Mouse (Mus musculus): ENCODE measurements around the gene Dnaja1.

Dnaja1 gene

GRCm38 (mm10) chr4:40722011-40722666 is at the start of gene Dnaja1:
Gene Dnaja1 (plus strand): TSS chr4:40722150.
- DNase-seq (ENCODE audit: low read depth, low spot score): peak; percentile 98

DNA sequence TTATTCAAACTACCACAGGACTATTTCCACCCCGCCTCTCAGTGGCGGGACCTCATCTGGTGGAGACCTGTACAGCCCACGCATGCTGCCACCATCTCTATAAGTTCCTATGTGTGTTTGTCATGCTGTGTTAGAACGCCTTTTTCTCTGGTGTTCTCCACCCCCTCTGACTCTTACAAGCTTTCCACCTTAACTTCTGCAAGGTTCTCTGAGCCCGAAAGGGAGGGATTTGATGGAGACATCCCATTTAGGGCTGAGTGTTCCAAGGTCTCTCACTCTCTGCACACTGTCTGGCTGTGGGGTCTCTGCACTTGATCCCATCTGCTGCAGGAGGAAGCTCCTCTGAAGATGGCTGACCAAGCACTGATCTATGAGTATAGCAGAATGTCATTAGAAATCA is 48.4 kb upstream of the Dnaja1 start:
- DNase-seq (ENCODE audit: low read depth, low spot score): no peak

GRCm38 (mm10) chr4:40676338-40676737 is 45.6 kb upstream of the Dnaja1 start:
- DNase-seq (ENCODE audit: low read depth, low spot score): no peak

DNA sequence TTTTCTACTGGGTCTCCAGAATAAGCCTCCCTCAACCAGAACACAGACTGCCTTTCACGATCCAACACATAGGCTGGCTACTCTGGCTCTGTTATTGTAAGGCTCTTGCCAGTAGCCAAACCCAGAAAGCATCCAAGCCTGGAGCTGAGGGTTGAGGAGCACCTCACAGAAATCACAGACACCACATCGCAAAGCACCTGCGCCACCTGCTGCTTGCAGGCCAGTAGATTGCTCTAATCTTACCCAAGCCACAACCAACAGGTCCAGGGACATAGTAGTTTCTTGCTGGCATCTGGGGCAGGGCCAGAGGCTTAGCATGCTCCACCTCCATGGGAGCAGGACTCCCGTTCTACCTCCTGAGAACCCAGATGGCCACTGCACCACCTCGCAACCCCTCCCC is 44.8 kb upstream of the Dnaja1 start:
- DNase-seq (ENCODE audit: low read depth, low spot score): no peak

- peak; percentile 79 for DNase-seq (ENCODE audit: low read depth, low spot score)
Observed at GRCm38 (mm10) chr4:40680250-40680860, 41.6 kb upstream of the Dnaja1 start.

DNA sequence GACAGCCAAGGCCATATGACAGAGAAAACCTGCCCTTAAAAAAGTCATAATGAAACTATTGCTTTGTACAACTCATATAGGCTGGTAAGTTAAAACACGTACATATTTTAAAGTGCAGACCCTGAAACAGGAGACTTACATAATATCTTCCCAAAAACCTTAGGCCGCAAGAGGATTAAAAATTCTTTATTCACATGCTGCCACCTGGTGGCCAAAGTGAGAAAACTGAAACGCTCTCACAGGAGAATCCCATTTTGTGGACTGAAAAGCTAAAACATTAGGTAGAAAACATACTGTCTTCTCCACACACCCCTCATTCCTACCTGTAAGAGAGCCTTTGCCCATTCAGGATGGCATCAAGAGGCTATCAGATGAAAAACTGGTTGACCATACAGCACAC is 40.0 kb upstream of the Dnaja1 start:
- peak; percentile 28 for DNase-seq (ENCODE audit: low read depth, low spot score)

GRCm38 (mm10) chr4:40682359-40682758 is 39.6 kb upstream of the Dnaja1 start:
- DNase-seq (ENCODE audit: low read depth, low spot score): no peak

- DNase-seq (ENCODE audit: low read depth, low spot score): no peak
Observed at GRCm38 (mm10) chr4:40683306-40683705, 38.6 kb upstream of the Dnaja1 start.

GRCm38 (mm10) chr4:40691100-40691499 is 30.9 kb upstream of the Dnaja1 start:
- no peak for DNase-seq (ENCODE audit: low read depth, low spot score)

DNA sequence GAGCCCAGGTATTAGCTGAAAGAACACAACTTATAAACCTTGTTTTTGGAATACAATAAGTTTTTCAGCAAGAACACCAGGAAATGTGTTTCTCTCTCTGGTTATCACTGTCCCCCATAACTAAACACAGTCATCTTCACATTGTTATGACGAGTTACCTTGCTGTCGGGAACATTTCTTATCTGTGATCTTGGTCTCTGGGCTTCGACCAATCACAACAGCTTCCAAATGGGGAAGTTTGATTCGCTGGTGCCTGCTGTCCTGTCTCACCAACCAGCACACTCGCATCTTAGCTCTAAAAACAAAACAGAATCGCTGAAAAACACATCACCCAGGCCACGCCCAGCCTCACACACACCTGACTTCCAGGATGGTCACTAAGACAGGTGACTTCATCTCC is 24.9 kb upstream of the Dnaja1 start:
- no peak for DNase-seq (ENCODE audit: low read depth, low spot score)

DNA sequence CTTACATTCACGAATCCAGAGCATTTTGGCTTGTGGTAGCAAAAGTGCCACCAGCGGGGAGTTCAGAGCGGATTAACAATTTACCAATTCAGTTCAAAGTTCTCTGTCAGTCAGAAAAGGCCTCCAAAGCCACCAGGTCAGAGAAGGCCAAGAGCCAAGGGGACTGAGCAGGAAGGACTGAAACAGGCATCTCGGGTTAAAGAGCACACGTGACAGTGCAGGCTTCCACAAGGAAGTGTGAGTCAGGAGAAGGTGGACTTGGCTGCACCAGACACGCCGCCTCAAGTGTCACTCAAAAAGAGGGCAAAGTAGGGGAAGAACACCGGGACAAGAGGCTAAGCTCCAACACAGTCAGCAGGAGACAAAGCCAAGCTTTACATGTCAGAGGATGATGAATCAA is 21.7 kb upstream of the Dnaja1 start:
- no peak for DNase-seq (ENCODE audit: low read depth, low spot score)

- no peak for DNase-seq (ENCODE audit: low read depth, low spot score)
Observed at GRCm38 (mm10) chr4:40701796-40702195, 20.2 kb upstream of the Dnaja1 start.

- peak; percentile 96 for DNase-seq (ENCODE audit: low read depth, low spot score)
Observed at GRCm38 (mm10) chr4:40702797-40703709, 18.9 kb upstream of the Dnaja1 start, which contains the start of gene Aptx. Gene Aptx (minus strand): TSS chr4:40703194.

DNA sequence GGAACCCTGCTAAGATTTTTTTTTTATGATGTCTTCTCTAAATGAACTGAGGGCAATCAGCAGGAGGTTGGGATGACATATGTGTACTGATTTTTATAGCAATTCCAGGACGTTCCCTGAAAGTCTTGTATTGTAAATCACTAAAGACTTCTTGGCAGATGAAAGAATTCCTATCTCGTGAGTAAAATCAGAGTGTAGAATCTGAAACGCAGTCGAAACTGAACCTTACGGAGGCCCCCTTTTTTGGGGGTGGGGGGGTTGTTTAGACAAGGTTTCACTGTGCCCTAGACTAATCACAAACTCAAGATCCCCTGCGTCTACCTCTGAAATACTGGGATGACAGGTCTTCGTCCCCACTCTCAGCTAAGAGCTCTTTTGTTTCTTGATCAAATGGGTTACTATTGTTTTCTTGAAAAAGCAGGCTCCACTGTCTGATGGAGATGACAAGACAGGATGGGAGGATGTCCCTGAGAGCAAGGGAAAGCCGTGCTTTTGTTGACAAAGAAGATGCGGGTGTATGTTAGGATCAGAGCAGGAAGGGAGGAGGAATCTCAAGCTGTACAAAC is 18.2 kb upstream of the Dnaja1 start:
- peak; percentile 15 for DNase-seq (ENCODE audit: low read depth, low spot score)

DNA sequence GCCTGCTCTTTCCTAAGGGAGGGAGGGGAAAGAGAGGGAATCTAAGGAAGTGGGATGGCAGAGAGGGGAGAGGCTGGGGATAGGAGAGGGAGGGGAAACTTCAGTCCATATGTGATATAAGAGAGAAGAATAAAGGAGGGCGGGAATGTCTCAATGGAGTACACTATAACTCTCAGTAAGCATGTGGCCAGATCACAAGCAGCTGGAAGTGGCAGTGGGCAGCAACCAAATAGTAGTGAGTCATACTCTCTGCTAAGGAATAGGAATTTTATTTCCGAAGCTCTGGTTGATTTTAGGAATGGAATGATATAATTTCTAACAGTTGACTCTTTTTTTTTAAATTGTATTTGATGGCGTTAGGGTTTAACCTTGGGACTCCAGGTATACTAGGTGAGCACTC is 4.8 kb upstream of the Dnaja1 start:
- no peak for DNase-seq (ENCODE audit: low read depth, low spot score)

- DNase-seq (ENCODE audit: low read depth, low spot score): peak; percentile 89
Observed at GRCm38 (mm10) chr4:40720910-40721309, 1.0 kb upstream of the Dnaja1 start.

DNA sequence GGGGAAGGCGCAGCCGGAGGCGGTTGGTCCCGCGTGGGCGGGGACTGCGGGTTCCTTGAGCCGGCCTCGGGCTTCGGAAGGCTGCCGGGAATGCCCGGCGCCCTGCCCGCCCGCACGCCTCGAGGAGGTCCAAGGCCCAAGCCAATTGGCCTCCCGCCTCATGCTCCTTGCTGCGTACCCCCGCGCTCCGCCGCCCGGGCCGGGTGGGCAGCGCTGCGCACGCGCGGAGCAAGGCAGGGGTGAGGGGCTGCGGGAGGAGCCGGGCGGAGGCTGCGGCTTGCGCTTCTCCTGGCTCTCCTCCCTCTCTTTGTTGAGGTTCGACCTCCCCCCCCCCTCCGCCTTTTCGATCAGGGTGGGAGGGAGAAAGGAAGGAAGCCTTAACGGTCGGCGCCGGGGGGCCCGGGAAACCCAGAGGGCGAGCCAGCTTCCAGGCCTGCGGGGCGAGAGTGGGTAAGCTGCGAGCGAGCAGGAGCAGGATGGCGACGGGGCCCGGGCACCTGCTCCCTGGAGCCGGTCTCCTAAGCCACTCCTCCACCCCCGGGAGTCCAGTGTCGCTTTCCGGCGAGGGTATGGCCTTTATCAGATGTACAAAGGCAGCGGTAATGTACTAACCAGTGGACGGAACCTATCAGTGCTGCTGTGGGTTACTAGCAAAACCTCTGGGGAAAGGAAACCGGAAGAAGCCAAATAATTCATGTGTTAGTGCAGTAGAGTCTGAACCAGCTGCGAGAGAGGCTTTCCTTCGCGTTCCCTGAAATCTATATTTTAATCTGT is 924 bp downstream of the Dnaja1 start:
- DNase-seq (ENCODE audit: low read depth, low spot score): peak; percentile 88

- DNase-seq (ENCODE audit: low read depth, low spot score): no peak
Observed at GRCm38 (mm10) chr4:40725141-40725540, 3.2 kb downstream of the Dnaja1 start.

- no peak for DNase-seq (ENCODE audit: low read depth, low spot score)
Observed at GRCm38 (mm10) chr4:40725554-40725953, 3.6 kb downstream of the Dnaja1 start.

GRCm38 (mm10) chr4:40727247-40727646 is 5.3 kb downstream of the Dnaja1 start:
- DNase-seq (ENCODE audit: low read depth, low spot score): no peak

- no peak for DNase-seq (ENCODE audit: low read depth, low spot score)
Observed at GRCm38 (mm10) chr4:40731262-40731661, 9.3 kb downstream of the Dnaja1 start.
